In genomic region chr2:130919062-130919593, GRCm38 (mm10) we compare ENCODE assay signal across 25 mouse cellular contexts.
"Had no signal": no experiment of that assay in that cellular context is flagged by ENCODE, and none has a peak within 500 bp of the region (broad histone marks: within the 10 kb centered on the region; RNA-seq: fewer than 3 reads in every experiment).

No protein-coding gene starts in this region.

- H3K9ac ChIP-seq: heart, embryonic 12.5 days; hindbrain, embryonic 12.5 days; hindbrain, embryonic 14.5 days; intestine, embryonic 15.5 days; kidney, embryonic 15.5 days; limb, embryonic 13.5 days; limb, embryonic 15.5 days; liver, embryonic 13.5 days; liver, embryonic 15.5 days had no signal

- H3K36me3 ChIP-seq: heart, embryonic 10.5 days; hindbrain, embryonic 10.5 days; hindbrain, embryonic 12.5 days; intestine, embryonic 15.5 days; kidney, embryonic 15.5 days; limb, embryonic 13.5 days; limb, embryonic 15.5 days; liver, embryonic 13.5 days; liver, embryonic 15.5 days had no signal

- H3K4me2 ChIP-seq: heart, embryonic 12.5 days; hindbrain, embryonic 12.5 days; hindbrain, embryonic 14.5 days; intestine, embryonic 15.5 days; kidney, embryonic 15.5 days; limb, embryonic 13.5 days; limb, embryonic 15.5 days; liver, embryonic 13.5 days; liver, embryonic 15.5 days had no signal

- H3K4me3 ChIP-seq: heart, embryonic 10.5 days; heart, embryonic 12.5 days; hindbrain, embryonic 10.5 days; hindbrain, embryonic 12.5 days; intestine, embryonic 15.5 days; kidney, embryonic 15.5 days; limb, embryonic 13.5 days; limb, embryonic 15.5 days; liver, embryonic 13.5 days; liver, embryonic 15.5 days had no signal

- H3K27ac ChIP-seq: heart, embryonic 10.5 days; hindbrain, embryonic 10.5 days; hindbrain, embryonic 12.5 days; hindbrain, embryonic 14.5 days; intestine, embryonic 15.5 days; kidney, embryonic 15.5 days; limb, embryonic 13.5 days; limb, embryonic 15.5 days; liver, embryonic 13.5 days; liver, embryonic 15.5 days had no signal

- ATAC-seq: hindbrain, embryonic 16.5 days; inflammation-experienced regulatory T-cells, adult 6 months; intestine, embryonic 15.5 days; intestine, postnatal 0 days had no signal

- DNase-seq: gastrocnemius, postnatal 25 days; heart, adult 18-20 months; heart, postnatal 10 days; heart, postnatal 4 days; kidney, adult 2 months; kidney, adult 9 months; kidney, postnatal 10 days; kidney, postnatal 25 days; layer of hippocampus, adult 9-11 months; layer of hippocampus, postnatal 36 days; left cerebral cortex, postnatal 4 days; liver, embryonic 13.5 days had no signal

- H3K4me1 ChIP-seq: intestine, embryonic 15.5 days; liver, embryonic 13.5 days; liver, embryonic 15.5 days had no signal

- H3K9me3 ChIP-seq: heart, embryonic 10.5 days; heart, embryonic 12.5 days; hindbrain, embryonic 10.5 days; hindbrain, embryonic 12.5 days; intestine, embryonic 15.5 days; kidney, embryonic 15.5 days; limb, embryonic 13.5 days; limb, embryonic 15.5 days; liver, embryonic 13.5 days; liver, embryonic 15.5 days had no signal

- H3K27me3 ChIP-seq: heart, embryonic 12.5 days; hindbrain, embryonic 12.5 days; intestine, embryonic 15.5 days; kidney, embryonic 15.5 days; limb, embryonic 13.5 days; limb, embryonic 15.5 days; liver, embryonic 13.5 days; liver, embryonic 15.5 days had no signal
